Mouse (Mus musculus) thymus, postnatal 25 days (tissue): ENCODE results near the gene Ppa2.

Source experiments
- DNase-seq: peaks from one replicate; pipeline ENCODE4 v3.0.0; 2022

Ppa2 gene

DNA sequence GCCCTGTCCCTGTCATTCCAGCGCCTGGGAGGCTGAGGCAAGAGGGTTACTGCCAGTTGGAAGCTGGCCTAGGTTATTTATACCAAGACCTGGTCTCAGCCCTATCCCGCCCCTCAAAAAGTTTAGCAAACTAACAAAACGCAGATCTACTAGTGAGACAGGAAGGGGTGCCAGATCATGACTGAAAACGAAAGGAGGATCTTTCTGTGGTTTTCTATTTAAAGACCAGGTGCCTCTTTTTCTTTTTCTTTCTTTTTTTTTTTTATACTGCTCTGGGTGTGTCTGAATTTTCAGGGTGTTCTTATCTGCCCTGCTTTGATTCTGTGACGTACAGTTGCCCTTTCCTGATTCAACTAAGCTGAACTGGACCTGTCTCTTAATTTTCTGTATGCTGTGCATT is 22.4 kb downstream of the Ppa2 start:
- DNase-seq = peak; percentile 21

DNA sequence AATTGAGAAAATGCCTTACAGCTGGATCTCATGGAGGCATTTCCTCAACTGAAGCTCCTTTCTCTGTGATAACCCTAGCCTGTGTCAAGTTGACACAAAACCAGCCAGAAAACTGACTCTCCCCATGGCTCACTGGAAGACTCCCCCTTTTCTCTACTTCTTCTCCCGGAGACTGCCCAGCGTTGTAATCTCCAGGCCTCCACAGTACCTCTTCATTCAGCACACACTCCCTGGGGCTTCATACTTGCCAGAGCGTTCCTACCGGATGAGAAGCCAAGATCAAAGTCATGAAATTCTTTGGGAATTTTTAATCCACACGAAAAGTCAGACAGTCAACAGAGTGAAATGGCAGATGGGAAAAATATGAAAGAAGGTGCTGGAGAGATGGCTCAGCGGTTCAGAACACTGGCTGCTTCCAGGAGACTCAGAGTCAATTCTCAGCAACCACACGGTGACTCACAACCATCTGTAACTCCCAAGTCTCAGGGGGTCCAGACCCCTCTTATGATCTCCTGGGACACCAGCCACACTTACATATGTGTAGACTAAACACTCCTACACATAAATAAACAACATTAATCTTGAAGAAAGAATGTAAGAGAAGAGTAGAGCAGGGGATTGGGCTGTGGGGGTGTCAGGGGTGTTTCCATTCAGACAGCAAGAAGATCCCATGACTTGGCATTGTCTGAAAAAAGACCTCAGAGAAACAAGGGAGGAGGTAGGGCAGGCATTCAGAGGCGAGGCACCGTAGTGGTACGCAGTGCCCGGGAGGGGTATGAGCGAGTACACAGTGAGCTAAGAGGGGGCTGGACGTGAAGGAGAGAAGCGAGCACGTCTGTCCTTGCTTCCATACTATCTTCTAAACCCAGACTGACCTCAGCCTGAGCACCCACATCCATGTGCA is 23.6 kb downstream of the Ppa2 start:
- no peak for DNase-seq

DNA sequence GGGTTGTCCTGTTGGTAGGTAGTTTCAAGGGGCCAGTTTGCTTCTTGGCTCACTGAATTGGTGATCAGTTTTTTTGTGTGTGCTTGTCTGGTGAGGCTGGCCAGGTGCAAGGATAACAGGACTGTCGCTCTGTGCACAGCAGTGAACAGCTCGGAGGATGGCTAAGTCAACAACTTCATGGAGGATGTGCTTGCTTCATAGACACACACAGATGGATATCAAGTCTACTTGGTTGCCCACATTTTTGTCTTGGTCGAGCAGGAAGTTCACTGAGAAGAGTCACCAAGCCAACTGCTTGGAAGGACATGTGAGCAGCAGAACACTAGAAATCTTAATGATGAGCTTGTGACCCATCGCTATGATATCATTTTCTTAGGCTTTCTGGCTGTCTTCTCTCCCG is 24.8 kb downstream of the Ppa2 start:
- no peak for DNase-seq

DNA sequence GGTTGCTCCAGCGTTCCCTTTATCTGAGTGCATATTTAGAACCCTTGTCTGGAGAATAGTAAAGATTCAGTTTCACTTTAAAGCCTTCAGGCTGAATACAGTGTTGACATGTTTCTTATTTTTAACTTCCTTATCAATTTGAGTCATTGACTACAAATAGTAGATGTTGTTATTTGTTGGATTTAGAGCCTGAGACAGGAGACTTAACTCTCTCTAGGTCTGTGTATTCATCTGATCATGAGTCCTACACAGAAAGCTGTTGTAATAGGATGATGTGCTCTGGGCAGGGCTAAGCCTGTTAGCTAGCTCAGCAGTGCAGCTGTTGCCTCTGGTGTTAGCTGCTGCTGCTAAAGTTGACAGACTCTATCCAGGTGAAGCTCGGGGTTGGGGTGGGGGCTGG is 25.3 kb downstream of the Ppa2 start:
- no peak for DNase-seq

DNA sequence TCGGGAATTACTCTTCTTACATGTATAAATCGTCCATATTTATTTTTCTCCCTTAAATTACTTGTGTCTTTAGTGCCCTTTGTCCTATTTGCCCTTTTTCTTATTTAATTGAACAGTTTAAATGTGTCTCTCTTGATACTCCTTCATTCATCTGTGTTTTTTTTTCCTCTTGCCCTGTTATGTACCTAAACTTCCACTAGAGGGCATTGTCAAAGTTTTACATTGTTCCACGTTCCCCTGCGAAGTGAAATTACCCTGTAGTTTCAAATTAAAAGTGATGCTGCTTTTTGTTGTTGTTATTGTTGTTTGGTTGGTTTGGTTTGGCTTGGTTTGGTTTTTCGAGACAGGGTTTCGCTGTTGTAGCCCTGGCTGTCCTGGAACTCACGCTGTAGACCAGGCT is 26.5 kb downstream of the Ppa2 start:
- DNase-seq = no peak

DNA sequence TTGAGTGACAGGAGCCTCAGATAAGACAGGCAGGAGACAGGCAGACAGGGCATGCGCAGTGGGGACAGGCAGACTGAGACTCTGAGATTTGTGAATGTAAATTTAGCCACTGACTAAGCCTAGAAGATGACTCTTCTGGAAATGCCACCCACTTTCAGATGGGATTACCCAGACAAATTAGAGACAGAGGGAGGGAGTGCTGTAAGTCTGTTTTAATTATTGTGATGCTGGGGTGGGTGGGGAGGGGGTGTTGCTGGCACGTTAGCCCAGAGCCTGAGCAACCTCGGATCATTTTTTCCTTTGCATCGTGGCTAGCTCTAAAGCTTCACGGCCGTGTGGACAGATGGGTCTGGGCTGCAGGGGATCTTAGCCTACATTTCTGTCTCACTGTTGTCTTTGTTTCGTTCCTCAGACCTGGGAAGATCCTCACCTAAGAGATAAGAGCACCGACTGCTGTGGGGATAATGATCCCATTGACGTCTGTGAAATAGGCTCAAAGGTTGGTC is 29.0 kb downstream of the Ppa2 start:
- no peak for DNase-seq

DNA sequence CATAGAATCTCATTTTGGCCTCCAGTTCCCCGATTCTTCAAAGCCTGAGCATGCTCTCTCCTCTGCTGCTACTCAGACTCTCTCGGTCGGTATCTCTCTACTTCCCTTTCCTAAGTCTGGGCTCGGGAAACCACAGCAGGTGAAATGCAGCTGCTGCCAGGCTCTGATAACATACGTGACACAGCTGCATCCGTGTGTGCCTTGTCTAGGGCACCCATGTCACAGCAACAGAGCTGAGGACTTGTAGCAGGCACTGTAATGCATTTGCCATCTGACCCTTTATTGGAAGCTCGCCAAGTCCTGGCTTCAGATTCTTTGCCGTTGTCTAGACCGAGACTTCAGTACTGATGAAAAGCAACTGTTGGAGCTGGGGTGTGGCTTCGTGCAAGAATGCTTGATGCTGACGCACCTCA is 29.5 kb downstream of the Ppa2 start:
- peak; percentile 45 for DNase-seq

DNA sequence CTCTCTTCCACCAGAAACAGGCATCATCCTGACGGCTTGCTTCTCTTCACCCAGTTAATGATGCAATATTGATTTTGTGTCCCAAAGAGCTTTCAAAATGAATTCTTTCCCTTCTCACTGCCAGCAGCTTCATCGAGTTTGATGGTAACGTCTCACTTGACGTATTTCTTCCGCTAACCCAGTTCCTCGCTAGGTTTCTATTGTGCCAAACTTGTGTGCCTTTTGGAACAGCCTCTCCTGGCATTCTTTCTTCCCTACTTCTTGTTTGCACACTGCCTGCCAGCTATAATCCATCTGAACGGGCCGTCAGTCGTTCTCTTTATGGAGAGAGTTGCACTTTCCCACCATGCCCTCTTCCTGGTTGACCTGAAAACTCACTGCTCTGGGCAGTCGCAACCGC is 31.2 kb downstream of the Ppa2 start:
- DNase-seq = no peak

DNA sequence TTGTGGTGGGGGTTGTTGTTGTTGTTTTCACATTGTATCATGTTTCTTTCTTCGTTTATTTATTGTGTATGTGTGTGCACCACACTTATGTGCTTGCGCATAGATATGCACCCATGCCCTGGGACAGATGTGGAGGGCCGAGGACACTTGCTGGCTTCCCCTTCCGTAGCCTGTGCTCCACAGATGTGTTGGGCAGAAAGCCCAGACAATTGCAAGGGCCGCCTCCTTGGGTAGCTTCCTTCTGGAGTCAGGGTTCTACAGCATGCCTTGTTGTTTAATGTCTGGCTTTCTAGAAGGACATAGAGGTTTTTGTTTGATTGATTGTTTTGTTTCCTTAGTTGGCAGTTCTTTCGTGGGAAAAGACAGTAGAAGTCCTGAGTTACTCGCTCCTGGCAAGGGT is 37.6 kb downstream of the Ppa2 start:
- no peak for DNase-seq

DNA sequence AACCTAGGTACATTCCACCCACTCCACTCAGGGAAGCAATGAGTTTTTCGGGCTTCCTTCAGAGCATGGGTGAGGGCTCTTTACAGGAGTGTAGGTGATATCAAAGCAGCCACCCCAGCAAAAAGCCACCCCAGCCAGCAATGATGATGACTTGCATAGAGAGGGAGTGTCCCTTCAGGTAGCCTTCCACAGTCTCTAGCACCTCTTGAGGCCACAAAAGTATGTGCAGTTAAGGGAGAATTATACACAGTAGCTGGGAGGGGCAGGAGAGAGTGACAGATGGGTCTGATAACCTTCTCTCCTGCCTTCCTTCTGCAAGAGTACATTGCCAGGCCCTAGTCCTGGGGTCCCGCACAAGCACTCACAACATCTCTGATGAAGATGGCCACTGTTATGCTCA is 38.9 kb downstream of the Ppa2 start:
- no peak for DNase-seq

DNA sequence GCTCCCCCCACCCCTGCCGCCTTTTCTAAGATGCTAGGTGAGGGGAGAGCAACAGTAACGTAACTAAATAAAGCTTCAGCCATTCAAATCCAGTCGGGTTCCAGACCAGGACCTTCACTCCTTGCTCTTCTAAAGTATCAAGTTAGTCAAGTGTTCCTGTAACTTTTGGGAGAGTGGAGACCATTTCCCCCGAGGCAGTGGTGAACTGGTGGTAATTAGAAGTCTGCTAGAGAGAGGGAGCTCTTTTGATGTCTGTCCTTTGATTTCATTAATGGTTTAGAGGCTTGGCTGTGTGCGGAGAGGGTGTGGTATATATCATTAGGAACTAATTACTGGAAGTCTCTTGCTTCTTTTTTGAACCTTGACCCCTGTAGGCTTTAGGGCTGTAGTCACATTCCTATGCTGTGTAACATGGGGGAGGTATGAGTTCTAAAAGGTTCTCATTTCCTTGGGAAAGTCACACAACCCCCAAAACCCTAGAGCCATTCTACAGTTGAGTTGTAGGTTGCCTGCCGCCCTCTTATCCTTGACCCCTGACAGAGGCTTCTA is 47.6 kb downstream of the Ppa2 start:
- DNase-seq = no peak

DNA sequence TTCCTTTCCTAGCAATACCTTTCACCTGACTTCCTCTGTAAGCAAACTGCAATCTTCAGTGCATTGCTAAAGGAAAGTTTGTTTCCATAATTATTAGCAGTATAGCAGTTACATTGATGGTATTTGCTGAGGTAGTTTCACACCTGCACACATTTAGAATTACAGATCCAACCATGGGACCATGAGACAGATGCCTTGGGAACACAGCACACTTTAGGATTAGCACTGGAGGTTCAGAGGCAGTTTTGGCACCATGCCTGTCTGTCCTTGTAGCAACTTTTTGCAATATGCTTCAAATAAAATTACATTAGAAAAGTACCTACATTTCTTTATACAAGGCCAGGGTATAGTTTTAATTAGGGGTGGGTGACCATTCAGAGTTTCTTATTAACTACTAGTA is 48.1 kb downstream of the Ppa2 start:
- no peak for DNase-seq

DNA sequence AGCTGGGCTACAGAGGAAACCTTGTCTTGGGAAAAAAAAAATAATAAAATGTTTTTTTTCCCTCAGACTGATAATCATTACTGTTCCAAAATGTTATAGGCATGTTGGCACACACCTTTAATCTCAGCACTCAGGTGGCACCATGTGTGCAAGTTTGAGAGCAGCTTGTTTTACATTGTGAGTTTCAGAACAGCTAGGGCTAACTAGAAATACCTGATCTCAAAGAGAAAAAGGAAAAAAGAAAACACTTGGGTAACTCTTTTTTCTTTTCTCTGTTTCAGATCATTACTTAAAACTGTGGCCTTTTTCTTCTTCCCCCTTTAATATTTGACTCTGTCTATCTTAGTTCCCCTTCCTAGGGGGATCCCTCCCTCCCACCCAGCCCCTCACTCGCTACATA is 51.5 kb downstream of the Ppa2 start:
- no peak for DNase-seq

DNA sequence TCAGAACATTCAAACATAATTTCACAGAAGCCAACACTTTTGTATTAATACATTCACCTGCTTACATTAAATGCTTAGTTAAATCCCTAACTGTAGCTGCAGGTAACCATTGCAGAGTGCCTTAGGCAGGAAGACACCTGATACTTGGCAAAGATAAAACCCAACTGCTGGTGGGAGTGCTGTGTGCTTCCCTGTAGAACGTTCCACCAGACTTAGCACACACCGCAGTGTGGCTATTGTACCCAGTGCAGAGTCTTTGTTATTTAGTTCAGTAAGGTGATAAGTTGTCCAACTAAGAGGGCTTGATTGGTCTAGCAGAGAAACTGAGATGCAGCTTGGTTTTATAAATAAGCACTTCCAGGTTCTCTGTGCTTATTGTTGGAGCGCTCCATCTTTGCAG is 54.2 kb downstream of the Ppa2 start:
- no peak for DNase-seq

DNA sequence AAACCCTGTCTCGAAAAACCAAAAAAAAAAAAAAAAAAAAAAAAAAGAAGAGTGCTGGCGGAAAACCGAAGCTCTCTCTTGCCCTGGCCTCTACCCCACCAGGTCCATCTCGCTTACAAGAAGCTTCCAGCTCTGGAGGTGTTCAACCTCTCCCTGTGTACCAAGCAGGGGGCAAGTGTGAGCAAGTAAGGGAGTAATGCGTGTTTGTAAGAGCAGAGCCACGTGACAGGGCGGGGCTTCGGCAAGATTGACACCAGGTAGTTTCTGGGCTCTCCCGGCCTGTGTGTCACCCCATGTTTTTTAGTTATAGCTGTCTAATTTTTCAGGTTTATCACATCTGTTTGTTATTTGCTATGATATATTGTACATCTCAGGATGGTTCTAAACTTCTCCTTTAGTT is 56.2 kb downstream of the Ppa2 start:
- DNase-seq = no peak

DNA sequence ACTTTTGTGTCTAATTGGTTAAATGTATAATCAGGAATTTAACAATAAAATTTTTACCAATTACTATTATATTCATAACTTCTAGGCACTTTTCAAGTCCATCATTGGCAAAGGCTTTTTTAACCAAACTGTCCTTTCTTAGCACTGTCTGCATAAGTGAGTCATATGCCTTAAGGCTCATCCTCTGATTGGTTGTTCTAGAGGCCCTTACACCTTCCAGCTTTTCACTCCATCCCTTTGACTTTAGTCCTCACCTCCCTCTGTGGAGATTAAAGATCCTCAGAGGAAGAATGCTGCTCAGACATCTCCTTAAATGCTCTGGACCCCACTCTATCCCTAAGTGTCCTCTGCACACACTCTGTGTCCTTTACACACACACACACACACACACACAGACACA is 68.3 kb downstream of the Ppa2 start:
- DNase-seq = no peak

DNA sequence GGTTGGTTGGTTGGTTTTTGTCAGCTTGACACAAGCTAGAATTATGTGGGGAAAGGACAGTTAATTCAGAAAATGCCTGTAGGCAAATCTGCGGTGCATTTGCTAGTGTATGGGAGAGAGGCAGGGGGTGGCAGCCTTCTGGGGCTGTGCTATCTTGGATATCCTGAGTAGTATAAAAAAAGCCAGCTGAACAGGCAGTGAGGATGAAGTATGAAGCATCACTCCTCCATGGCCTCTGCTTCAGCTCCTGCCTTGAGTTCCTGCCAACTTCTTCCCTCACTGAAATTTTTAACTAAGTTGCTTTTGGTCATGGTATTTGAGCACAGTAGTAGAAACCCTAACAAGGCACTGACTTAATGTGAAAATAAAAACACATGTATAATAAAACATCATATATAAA is 70.1 kb downstream of the Ppa2 start:
- no peak for DNase-seq

DNA sequence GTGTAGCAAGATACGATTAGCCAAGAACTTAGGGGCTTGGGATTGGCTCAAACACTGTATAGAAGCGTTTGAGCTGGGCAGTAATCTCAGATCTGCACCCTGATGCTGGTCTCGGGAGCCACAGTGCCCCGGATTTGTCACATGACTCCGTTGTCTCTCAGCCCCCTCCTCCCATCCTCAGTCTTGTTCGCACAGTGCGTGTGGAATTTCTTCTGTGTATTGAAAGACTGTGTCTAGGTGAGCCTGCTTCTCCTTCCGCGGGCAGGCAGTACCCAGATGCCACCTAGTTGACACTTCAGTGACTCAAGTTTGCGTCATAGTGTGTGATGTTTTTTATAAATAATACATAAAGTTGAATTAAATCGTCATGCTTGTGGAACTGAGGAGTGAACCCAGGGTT is 71.6 kb downstream of the Ppa2 start:
- DNase-seq = no peak

DNA sequence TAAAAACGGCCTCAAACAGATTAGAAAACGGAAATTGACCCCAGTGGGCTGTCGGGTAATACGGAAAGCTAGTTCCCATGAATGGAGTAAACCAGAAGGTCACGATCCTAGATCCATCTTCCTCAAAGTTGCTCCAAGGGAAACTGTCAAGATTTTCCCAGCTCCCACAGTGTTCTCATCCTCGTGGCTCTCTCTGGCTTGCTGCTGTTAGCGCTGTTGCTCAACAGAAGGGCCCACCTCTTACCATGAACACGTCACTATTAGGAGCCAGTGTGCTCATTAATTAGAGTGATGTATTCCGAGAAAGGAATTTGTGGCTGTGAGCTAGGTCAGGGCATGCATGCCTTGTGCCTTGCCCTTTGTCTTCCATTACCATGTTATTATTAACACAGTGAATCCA is 72.2 kb downstream of the Ppa2 start:
- no peak for DNase-seq

DNA sequence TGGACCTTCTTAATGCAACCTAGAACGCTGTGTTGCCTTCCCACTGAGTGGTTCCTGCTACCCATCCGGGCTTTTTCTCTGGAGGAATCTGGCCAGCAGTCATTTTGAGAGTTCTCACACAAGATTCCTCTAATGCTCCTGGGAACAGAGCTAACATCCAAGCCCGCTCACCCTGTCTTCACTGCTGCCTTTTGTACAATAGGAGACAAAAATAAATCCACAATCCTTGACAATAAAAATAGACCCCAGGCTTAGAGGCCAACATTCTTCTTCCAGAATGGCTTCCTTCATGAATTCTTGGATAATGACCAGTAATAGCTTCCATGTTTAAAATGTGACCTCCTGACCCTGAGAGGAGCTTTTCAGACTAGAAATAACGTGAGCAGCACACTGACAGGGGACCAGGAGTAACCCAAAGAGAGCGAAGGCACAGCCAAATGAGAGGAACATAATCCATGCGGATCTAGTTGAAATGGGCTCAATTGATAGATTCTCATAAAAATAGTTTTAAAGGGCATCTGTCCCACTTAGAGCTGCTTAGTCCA is 74.3 kb downstream of the Ppa2 start:
- no peak for DNase-seq

DNA sequence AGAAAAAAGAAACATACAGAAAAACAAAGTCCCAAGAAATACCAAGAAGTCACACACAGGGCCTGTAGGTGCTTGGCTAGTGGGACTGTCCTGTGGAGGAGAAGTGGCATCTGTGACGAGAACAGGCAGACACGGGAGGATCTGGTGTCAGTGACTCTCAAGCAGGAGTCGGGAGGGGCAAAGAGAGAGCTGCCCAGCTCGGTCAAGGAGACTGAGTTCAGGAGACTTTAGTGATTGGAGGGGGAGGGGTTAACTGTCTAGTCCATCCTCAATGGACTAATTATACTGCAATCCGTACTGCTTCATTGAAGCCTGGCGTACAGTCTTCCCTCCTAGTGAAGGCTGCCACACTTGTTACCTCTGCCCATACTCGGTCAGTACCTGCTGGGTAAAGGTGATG is 77.4 kb downstream of the Ppa2 start:
- DNase-seq = no peak

DNA sequence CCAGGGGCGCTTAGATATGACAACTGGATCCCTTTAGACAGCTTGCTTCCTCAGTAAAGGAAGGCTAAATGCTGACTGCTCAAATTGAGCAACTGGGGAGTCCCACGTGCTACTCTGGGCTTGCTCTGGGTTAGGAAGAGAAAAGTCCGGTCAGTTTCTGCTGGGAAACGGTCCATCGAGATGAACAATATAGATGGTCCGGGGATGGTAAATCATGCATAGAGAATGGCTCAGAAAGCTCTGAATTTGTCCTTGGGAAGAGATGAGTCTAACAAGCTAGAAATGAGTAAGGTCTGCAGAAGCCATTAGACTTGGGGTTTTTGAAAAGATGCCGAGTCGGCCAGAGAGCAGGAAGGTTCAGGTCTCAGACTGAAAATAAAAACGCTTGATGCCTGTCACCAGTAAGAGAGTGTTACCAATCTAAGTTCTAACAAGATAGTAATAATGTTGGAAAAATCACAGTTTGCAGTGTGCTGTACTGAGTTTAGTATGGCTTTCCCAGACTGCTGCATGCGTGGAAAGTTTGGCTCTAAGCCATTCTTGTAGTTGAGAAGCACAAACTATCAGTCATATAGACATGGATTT is 80.0 kb downstream of the Ppa2 start:
- DNase-seq = no peak

DNA sequence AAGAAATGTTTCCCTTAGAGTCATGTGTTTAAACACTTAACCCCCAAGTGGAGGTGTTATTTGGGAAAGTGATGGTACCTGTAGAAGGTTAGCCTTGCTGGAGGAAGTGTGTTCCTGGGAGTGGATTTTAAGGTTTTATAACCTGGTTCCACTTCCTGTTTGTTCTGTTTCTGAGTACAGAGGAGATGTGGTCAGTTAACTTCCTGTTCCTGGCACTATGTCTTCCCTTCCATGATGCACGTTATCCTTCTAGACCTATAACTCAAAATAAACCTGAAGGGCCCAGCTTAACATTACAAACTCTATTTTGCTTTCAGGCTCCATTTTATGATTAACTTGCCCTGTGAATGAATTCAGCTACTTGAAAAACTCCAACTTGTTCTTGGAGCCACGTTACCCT is 84.6 kb downstream of the Ppa2 start:
- DNase-seq = no peak

DNA sequence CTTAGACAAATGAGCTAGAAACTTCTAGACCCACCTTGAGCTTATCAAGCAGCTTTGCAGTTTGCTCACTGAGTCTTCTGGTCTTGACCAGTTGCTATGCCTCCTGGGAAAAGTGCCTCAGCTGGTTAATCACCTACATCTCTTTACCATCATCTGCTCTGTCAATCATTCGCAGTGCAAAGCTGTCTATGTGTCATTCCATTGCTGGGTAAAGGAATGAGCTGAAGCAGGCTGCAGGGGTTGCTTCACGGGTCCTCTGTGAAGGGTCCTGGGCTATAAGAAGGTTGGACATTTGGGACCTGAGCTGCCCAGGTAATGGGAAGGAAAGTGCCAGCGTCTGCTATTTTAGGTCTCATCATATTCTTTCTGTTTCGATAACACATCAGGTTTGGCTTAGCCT is 93.9 kb downstream of the Ppa2 start:
- no peak for DNase-seq
